Mouse (Mus musculus) CD8-positive naive resting alpha-beta T cell, adult 2 months (primary cell): ENCODE measurements around the gene Vmo1.
"Not testable (repeated sequence)": the region's sequence is repeated elsewhere in the genome, so short reads cannot be mapped to it uniquely, and the experiment has no call there.

Source experiments
- DNase-seq, 2 experiments: peaks; one replicate each; pipeline ENCODE4 v3.0.0; 2022; ENCODE audit warnings: low read depth in 2 of 2, low spot score in 2 of 2

Gene Vmo1

GRCm38 (mm10) chr11:70473291-70473690, 41.1 kb downstream of the Vmo1 start:
- not testable (repeated sequence) for DNase-seq

DNA sequence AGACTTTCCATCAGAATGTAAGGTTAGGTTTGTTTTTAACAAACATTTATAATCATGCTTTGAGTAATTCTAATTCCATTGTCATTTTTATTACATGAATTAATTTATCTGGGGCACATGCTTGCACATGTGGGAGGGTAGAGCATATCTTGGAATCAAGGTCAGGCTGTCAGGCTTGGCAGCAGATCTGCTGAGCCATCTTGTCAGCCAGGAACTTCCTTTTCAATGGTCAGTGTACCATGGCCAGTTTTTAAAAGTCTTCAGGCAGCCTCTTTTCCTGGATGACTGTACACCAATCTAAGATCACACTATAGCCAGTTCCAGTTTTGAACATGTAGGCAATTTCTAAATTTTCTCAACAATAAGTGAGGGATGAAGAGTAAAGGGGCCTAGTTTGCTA, 41.7 kb downstream of the Vmo1 start:
- no peak for DNase-seq

DNA sequence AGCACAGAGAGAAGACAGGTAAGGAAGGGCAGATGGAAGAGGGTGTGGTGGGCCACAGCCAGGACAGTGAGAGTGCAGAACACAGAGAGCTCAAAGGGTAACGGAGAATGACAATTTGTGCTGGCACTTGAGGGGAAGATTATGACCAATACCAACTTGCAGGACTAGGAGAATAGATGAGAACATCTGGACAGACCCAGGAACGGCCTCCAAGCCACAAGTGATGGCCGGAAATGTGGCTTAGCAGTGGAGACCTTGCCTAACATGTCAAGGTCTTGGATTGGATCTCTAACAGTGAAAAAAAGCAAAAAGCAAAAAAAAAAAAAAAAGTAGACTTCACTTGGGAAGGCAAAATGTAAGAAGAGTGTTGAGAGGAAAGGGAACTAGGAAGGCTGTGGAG, 44.7 kb downstream of the Vmo1 start:
- DNase-seq = no peak

GRCm38 (mm10) chr11:70467902-70468619, 46.4 kb downstream of the Vmo1 start:
- no peak for DNase-seq

DNA sequence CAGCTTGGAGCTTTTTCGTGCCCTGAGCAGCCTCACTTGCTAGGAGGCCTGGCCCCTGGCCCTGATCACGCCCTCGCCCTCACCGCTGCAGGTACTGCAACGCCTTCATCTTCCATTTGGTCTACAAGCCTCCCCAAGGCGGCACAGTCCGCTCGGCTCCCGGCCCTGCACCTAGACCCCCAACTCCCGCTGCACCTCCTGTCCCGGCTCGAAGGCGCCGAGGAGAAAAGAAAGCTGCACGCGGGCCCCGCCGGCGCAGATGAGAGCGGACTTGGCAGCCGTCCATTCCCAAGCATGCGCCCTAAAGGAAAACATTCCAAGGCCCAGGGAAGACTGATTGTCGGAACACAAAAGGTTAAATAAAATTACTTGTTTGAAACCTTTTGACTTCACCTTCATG, 48.6 kb downstream of the Vmo1 start:
- DNase-seq = no peak

- DNase-seq = no peak
Measured at GRCm38 (mm10) chr11:70465211-70465610, 49.2 kb downstream of the Vmo1 start.

- no peak for DNase-seq
Measured at GRCm38 (mm10) chr11:70463970-70464369, 50.4 kb downstream of the Vmo1 start.
